Mouse (Mus musculus) erythroblast, embryonic 14.5 days (primary cell): ENCODE measurements around the gene Pbxip1.

Source experiments
- GATA1 ChIP-seq: IDR thresholded peaks from 2 replicates; pipeline ENCODE4 v1.6.1; 2012; ENCODE audit warnings: low read length, inconsistent platforms, mixed read lengths
- TAL1 ChIP-seq: IDR thresholded peaks from 3 replicates; pipeline ENCODE4 v1.6.1; 2012; ENCODE audit warnings: low read length, inconsistent platforms, mixed read lengths

GRCm38 (mm10) chr3:89417131-89417530, 19.4 kb upstream of the Pbxip1 start:
- TF ChIP-seq GATA1 (no peak), TAL1 (no peak)
